Mouse (Mus musculus) liver, embryonic 13.5 days (tissue): ENCODE data around the gene Lmna. TPM values are rescaled to one million over a fixed set of nuclear protein-coding genes. Genes with fewer than 3 reads are reported as not detected.
A peak's percentile ranks its signal among the peaks of the same experiment; 100 is the strongest.

ENCODE experiments used
- ATAC-seq: fragments of 200-750 bp; cut with Nextera tagmentation; 2 replicates; pipeline ENCODE4 v1.8.0; 2017; ENCODE audit warnings: low read depth, mild to moderate bottlenecking, moderate number of reproducible peaks, moderate library complexity
- DNase-seq: peaks from one replicate; pipeline ENCODE4 v3.0.0; 2022
- H3K27ac ChIP-seq: fragments of 300-500 bp; sonication (generic); 2 replicates; pipeline ENCODE4 v1.5.1; 2015; ENCODE audit warnings: moderate library complexity, mild to moderate bottlenecking, inconsistent platforms
- H3K27me3 ChIP-seq: fragments of 300-500 bp; sonication (generic); 2 replicates; pipeline ENCODE4 v1.6.1; 2015; ENCODE audit warnings: mild to moderate bottlenecking, inconsistent platforms
- H3K36me3 ChIP-seq: fragments of 300-500 bp; sonication (generic); 2 replicates; pipeline ENCODE4 v1.6.1; 2015; ENCODE audit warnings: mild to moderate bottlenecking, inconsistent platforms
- H3K4me1 ChIP-seq: fragments of 300-500 bp; sonication (generic); replicated peaks from 2 replicates; pipeline ENCODE4 v1.6.1; 2015; ENCODE audit warnings: inconsistent platforms
- H3K4me2 ChIP-seq: fragments of 300-500 bp; sonication (generic); 2 replicates; pipeline ENCODE4 v1.6.1; 2015; ENCODE audit warnings: inconsistent platforms, mild to moderate bottlenecking, moderate library complexity
- H3K4me3 ChIP-seq: fragments of 300-500 bp; sonication (generic); replicated peaks from 2 replicates; pipeline ENCODE4 v1.5.1; 2015; ENCODE audit warnings: mild to moderate bottlenecking, inconsistent platforms
- H3K9ac ChIP-seq: fragments of 300-500 bp; sonication (generic); 2 replicates; pipeline ENCODE4 v1.6.1; 2015; ENCODE audit warnings: mild to moderate bottlenecking, inconsistent platforms
- H3K9me3 ChIP-seq: fragments of 300-500 bp; sonication (generic); replicated peaks from 2 replicates; pipeline ENCODE4 v1.6.1; 2016; ENCODE audit warnings: inconsistent platforms
- WGBS: fragments of 180-500 bp; shearing (Covaris S2); methylation state at CpG from one replicate; pipeline ENCODE4 v1.1.7; 2015; ENCODE audit not compliant: insufficient replicate concordance; 5-methylcytosine and 5-hydroxymethylcytosine counted together
- polyA plus RNA-seq: library from polyadenylated mRNA; unstranded; fragments of >200 nt; fragmentation: Nextera tagmentation; extraction: Ambion mirVana; gene quantifications from 2 replicates; pipeline ENCODE4 v1.2.1, GENCODE M21; 2015

The Lmna gene
- 165 and 184 TPM in 2 replicates for polyA plus RNA-seq

GRCm38 (mm10) chr3:88509692-88510420 is at the start of gene Lmna:
Gene Lmna (minus strand): TSS chr3:88509956.
- H3K9ac ChIP-seq, result peak within 1 kb of the TSS; percentile 61
- H3K9me3 ChIP-seq, result no peaks in the 10 kb centered on the region
- H3K27ac ChIP-seq, result peak within 1 kb of the TSS; percentile 79
- ATAC-seq, result peak; percentile 91
- no peaks in the 10 kb centered on the region for H3K36me3 ChIP-seq
- peak; percentile 84 for DNase-seq
- H3K4me2 ChIP-seq, result peak within 1 kb of the TSS; percentile 68
- WGBS, result 1% methylated on average over 31 of the region's 31 CpGs
- peak within 1 kb of the TSS; percentile 50 for H3K4me3 ChIP-seq
- peaks cover 70% of the 10 kb centered on the region for H3K4me1 ChIP-seq
- no peaks in the 10 kb centered on the region for H3K27me3 ChIP-seq

- WGBS, result 86% methylated on average over 8 of the region's 8 CpGs
Measured at GRCm38 (mm10) chr3:88556616-88557015, 46.9 kb upstream of the Lmna start.

GRCm38 (mm10) chr3:88555731-88556130 is 46.0 kb upstream of the Lmna start:
- ATAC-seq, result no peak
- Histone ChIP-seq H3K36me3 (peaks cover 56% of the 10 kb centered on the region), H3K4me2 (no peak overlapping the region), H3K27ac (peak overlapping the region; percentile 16; the same call in 1 of the 2 replicates), H3K4me1 (peaks cover 39% of the 10 kb centered on the region), H3K4me3 (no peak overlapping the region), H3K27me3 (no peaks in the 10 kb centered on the region), H3K9ac (peak overlapping the region; percentile 20; the same call in 1 of the 2 replicates), H3K9me3 (no peaks in the 10 kb centered on the region)
- no peak for DNase-seq
- WGBS, result 85% methylated on average over 6 of the region's 6 CpGs

More at GRCm38 (mm10) chr3:88556616-88557015, 46.9 kb upstream of the Lmna start:
- no peaks in the 10 kb centered on the region for H3K27me3 ChIP-seq
- DNase-seq, result no peak
- no peak overlapping the region for H3K4me2 ChIP-seq
- no peak for ATAC-seq
- no peak overlapping the region for H3K9ac ChIP-seq
- H3K9me3 ChIP-seq, result no peaks in the 10 kb centered on the region
- peaks cover 65% of the 10 kb centered on the region for H3K36me3 ChIP-seq
- H3K4me1 ChIP-seq, result peaks cover 30% of the 10 kb centered on the region
- no peak overlapping the region for H3K4me3 ChIP-seq
- H3K27ac ChIP-seq, result no peak overlapping the region

GRCm38 (mm10) chr3:88555069-88555605 is 45.4 kb upstream of the Lmna start:
- Histone ChIP-seq H3K27ac (peak overlapping the region; percentile 16), H3K9ac (peak overlapping the region; percentile 20), H3K4me1 (peaks cover 45% of the 10 kb centered on the region), H3K36me3 (peaks cover 50% of the 10 kb centered on the region), H3K27me3 (no peaks in the 10 kb centered on the region), H3K4me2 (peak overlapping the region; percentile 96), H3K9me3 (no peaks in the 10 kb centered on the region), H3K4me3 (peak overlapping the region; percentile 83; the same call in 1 of the 2 replicates)
- whole genome bisulfite sequencing, result 91% methylated on average over 5 of the region's 5 CpGs
- ATAC-seq (no peak), DNase-seq (no peak)

DNA sequence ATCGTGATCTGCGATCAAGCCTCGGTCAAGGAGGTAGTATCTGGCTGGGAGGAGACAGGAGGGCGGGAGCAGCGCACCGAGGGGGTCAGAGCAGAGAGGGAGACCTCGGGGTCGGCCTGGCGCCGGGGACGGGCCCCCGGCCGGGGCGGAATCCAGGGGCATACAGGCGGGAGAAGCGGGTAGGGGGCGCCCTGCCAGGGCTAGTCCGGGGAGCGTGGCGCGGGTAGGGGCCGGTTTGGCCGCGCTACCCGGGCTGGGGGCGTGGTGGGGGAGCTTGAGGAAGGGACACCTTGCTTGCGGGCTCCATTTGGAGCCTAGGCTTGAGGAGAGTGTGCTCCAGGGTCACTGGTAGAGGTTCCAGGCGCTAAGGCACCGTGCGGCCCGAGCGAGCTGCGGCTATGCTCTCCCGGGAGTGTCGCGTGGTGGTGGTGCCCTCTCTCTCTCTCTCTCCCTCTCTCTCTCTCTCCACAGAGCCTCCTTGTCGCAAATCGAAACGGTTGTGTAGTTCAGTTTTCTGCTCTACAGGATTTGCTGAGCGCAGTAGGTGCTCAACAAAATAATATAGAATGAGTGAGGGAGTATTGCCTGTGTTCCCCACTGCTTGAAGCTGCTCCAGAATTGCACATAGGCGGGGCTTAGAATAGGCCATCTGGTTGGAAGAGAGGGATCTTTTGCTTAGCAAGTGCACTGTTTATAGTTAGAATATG is 44.3 kb upstream of the Lmna start:
- H3K4me3 ChIP-seq, result peak overlapping the region; percentile 83
- WGBS, result under 1% methylated on average over 39 of the region's 41 CpGs
- peak overlapping the region; percentile 93 for H3K27ac ChIP-seq
- H3K9me3 ChIP-seq, result no peaks in the 10 kb centered on the region
- DNase-seq, result peak; percentile 49
- H3K4me1 ChIP-seq, result peaks cover 49% of the 10 kb centered on the region
- peak overlapping the region; percentile 96 for H3K4me2 ChIP-seq
- peak overlapping the region; percentile 92 for H3K9ac ChIP-seq
- ATAC-seq, result peak; percentile 27
- peaks cover 39% of the 10 kb centered on the region for H3K36me3 ChIP-seq
- no peaks in the 10 kb centered on the region for H3K27me3 ChIP-seq

DNA sequence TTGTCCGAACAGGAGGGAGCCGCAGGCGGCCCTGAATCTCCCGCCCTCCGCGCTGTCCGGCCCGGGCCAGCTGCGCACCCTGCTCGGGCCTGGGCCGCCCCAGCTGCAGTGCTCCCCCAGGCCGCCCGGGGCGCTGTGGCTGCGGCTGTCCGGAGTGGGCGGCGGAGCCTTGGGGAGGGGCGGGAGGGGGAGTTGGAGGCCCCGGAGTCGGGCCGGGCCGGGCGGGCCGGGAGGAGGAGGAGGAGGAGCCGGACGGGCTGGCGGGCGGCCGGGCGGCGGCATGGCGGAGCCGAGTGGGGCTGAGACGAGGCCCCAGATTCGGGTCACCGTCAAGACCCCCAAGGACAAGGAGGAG is 43.7 kb upstream of the Lmna start, which contains the start of gene Ubqln4:
Ubqln4 (plus strand) TSS at position 234 of the 355 bp plus-strand sequence.
- DNase-seq (peak; percentile 87), ATAC-seq (peak; percentile 79)
- Histone ChIP-seq H3K4me2 (peak within 1 kb of the TSS; percentile 96), H3K27ac (peak within 1 kb of the TSS; percentile 93), H3K4me1 (peaks cover 49% of the 10 kb centered on the region), H3K4me3 (peak within 1 kb of the TSS; percentile 83), H3K36me3 (peaks cover 34% of the 10 kb centered on the region), H3K9me3 (no peaks in the 10 kb centered on the region), H3K27me3 (no peaks in the 10 kb centered on the region), H3K9ac (peak within 1 kb of the TSS; percentile 92)
- 0% methylated on average over 18 of the region's 37 CpGs for WGBS

DNA sequence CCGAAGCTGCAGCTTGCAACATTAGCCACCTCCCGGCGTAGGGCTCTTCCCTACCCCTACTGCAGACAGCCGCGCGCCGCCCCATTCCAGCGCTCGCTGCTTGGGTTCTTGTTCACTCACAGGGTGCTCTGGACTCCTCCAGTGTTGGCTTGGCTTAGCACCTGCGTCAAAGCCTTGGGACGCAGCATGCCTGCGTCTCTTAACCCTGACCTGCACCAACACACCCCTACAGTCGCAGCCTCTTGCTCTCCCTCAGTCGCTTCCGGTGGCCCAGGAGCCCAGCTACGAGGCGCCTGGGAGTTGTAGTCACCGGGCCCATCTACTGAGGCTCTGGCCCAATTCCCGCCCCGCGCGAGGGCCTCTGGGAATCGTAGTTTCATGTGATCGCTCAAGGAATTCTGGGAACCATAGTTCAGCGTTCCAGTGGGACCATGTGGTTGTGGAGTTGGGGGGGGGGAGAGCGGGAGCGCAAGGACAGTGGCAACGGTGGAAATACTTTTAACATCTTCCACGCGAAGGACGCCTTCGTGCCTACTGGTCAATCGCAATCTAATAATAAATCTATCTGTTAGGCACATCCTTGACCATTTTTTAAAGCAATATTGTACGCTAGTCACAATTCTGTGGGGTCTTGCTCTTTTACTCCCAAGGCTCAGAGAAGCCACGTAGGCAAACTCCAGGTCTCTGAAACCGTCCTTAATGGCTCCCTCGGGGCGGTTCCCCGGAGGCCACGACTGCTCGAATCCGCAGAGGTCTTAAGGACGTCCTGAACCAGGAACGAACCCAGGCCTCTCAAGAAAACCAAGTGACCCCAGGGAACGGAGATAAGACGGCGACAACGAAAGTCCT is 43.1 kb upstream of the Lmna start, which contains the start of gene Lamtor2:
Lamtor2 (minus strand) TSS at position 399 of the 849 bp plus-strand sequence.
- Histone ChIP-seq H3K27me3 (no peaks in the 10 kb centered on the region), H3K4me3 (peak within 1 kb of the TSS; percentile 83), H3K36me3 (peaks cover 28% of the 10 kb centered on the region), H3K9me3 (no peaks in the 10 kb centered on the region), H3K4me1 (peaks cover 49% of the 10 kb centered on the region), H3K4me2 (peak within 1 kb of the TSS; percentile 96), H3K9ac (peak within 1 kb of the TSS; percentile 92), H3K27ac (peak within 1 kb of the TSS; percentile 93)
- under 1% methylated on average over 48 of the region's 48 CpGs for WGBS
- DNase-seq (peak; percentile 95), ATAC-seq (peak; percentile 89)

GRCm38 (mm10) chr3:88552082-88552645 is 42.4 kb upstream of the Lmna start:
- no peaks in the 10 kb centered on the region for H3K9me3 ChIP-seq
- H3K4me1 ChIP-seq, result peaks cover 50% of the 10 kb centered on the region
- peak overlapping the region; percentile 83 for H3K4me3 ChIP-seq
- peak overlapping the region; percentile 83 for H3K27ac ChIP-seq
- DNase-seq (no peak), ATAC-seq (no peak)
- peaks cover 21% of the 10 kb centered on the region for H3K36me3 ChIP-seq
- no peaks in the 10 kb centered on the region for H3K27me3 ChIP-seq
- H3K9ac ChIP-seq, result peak overlapping the region; percentile 92
- 10% methylated on average over 16 of the region's 16 CpGs for WGBS
- peak overlapping the region; percentile 96 for H3K4me2 ChIP-seq

- ATAC-seq (no peak), DNase-seq (no peak)
- Histone ChIP-seq H3K9me3 (no peaks in the 10 kb centered on the region), H3K4me1 (peaks cover 56% of the 10 kb centered on the region), H3K4me2 (peak overlapping the region; percentile 96), H3K9ac (peak overlapping the region; percentile 92), H3K27me3 (no peaks in the 10 kb centered on the region), H3K27ac (0 out of 2 replicates have a peak overlapping the region, but pooled peaks have one; percentile 24), H3K36me3 (peaks cover 15% of the 10 kb centered on the region), H3K4me3 (peak overlapping the region; percentile 83)
- WGBS, result 64% methylated on average over 4 of the region's 4 CpGs
Measured at GRCm38 (mm10) chr3:88551586-88551985, 41.8 kb upstream of the Lmna start.

- 69% methylated on average over 18 of the region's 18 CpGs for WGBS
- Histone ChIP-seq H3K27ac (no peak within 1 kb of the TSS), H3K4me1 (peaks cover 46% of the 10 kb centered on the region), H3K9ac (no peak within 1 kb of the TSS), H3K4me2 (no peak within 1 kb of the TSS), H3K4me3 (no peak within 1 kb of the TSS), H3K36me3 (no peaks in the 10 kb centered on the region), H3K9me3 (no peaks in the 10 kb centered on the region), H3K27me3 (no peaks in the 10 kb centered on the region)
- ATAC-seq (no peak), DNase-seq (no peak)
Measured at GRCm38 (mm10) chr3:88548180-88548917, 38.6 kb upstream of the Lmna start, which contains the start of gene Rab25. Gene Rab25 (minus strand): TSS chr3:88548300.
